Mouse (Mus musculus): ENCODE data around the gene Nfib.

Gene Nfib

DNA sequence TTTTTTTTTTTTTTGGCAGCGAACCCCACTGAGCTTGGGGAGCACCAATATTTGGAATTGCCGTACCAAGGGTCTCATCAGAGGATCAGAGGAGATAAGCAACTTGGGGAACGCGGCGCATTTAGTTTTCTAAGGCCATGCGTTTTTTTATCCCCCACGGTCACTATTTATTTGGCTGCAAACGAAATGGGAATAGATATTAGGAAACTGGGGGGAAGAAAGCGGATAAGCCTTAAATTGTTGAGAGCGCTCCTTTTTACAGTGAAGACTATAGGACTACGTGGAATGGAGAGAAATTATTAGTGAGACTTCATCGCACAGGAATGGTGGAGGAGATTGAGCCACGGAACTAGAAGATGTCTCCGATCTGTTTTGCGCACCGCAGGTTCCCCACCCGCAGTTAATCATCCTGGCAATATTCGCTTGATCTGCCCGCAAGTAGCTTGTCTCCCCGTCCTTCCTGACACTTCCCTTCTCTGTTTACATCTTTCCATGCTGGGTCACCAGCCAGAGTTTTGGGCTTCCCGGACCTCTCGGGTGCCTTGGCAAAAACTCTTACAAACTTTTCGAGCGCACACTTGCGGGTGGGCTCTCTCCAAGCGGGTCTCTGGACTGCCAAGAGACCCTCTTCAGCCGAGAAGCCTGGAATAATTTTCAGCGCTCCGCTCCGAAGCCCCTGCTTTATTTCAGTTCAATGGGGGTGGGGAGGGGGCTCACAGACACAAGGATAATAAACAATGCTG, 167.3 kb downstream of the Nfib start:
- no peak for DNase-seq

DNA sequence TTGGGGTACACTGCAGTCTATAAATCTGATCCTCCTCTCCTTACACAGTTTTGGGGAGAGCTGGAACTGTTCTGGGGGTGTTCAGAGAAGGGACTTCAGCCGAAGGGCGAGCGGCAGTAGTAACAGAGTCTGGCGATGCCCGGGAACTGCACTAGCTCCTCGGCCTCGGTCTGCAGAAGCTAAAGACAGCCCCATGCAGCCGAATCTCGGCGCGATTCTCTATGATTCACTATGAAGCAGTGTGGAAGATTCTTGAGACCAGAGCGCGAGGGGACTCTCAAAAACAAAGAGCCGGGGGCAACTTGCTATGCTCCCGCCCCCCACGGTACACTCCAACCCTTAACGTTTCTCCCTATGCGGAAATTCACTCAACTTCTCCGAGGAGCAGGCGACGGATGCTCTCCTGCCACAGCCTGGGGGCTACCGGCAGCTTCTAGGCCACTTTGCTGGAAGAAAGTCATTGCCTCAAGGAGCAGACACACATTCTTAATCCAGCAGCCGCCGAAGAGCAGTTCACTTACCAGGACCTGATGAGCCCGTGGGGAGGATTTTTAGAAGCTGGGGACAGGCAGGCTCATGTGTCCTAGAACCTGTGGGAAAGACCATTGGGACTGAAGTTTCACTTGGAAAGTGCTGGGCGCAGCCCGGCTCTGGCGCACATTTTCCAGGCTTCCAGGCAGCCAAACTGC, 168.1 kb downstream of the Nfib start:
- no peak for DNase-seq

DNA sequence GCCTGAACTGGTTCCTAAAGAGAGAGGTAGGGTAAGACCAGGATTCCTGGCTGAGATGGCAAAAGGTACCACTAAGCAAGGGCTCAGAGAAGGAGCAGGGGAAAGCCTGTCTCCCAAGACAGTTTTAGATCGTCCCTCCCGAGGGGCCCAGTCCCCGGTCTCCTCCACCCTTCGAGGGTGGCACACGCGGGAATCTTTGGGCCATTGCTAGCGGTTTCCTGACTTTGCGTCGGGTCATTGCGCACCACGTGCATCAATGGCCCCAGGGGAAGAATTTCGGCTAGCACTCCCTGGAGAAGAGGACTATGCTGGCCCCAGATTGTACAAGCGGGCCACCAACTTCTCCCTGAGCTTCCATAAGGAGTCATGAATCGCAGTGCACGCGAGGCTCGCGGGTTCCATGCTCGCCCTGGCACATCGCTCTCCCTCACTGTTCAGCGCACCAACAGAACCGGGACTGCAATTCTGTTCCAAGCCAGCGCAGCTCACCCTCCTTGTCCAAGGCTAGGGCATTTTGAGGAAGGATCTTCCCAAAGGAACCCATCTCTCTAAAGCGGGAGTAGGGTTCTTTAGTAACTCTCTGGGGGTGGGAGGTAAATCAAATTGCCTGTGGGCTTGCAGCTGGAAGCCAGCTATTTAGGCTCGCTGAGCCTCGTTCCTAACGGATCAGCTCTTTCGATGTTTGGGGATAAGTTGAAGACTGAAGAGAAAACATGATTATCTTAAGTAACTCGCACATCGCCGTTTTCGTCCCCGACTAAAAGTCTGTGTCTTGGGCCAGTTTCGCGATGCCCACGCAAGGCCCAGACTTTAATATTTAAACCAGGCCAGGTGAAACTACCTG, 168.9 kb downstream of the Nfib start:
- no peak for DNase-seq

- no peak for DNase-seq
Observed at GRCm38 (mm10) chr4:82535606-82536434, 169.7 kb downstream of the Nfib start.

GRCm38 (mm10) chr4:82533231-82533630, 172.3 kb downstream of the Nfib start:
- DNase-seq, result no peak

DNA sequence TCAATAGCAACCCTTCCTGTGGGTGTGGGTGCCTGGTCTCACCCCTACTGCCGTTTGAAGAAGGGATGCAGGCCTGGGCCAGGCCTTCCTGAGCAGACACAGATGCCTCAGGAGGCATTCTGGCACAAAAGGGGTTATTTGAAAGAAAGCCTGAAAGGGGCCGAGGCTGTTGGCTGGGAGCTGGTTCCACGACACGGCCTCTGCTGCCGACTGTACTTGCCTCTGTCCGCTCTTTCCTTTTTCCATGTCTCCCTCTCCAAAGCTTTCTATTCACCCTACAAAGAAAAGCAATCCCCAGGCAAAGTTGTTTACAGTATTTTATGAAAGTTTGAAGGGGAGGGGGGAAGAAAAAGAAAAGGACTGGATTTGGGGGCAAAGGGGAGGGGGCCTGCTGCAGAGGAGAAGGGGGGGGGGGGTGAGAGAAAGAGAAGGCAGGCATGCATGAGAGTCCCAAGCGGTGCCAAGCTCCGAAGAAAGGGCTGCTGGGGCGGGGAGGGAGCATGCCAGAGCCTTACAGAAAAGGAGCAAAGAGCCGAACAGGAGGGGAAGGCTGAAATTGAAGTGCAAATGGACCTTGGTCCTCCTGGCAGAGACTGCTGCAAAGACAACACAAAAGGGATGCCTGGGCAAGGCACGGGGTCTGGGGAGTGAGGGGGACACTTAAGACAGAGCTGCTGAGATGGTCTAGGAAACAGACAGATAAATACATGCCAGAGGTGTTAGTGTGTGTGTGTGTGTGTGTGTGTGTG, 172.9 kb downstream of the Nfib start:
- no peak for DNase-seq

DNA sequence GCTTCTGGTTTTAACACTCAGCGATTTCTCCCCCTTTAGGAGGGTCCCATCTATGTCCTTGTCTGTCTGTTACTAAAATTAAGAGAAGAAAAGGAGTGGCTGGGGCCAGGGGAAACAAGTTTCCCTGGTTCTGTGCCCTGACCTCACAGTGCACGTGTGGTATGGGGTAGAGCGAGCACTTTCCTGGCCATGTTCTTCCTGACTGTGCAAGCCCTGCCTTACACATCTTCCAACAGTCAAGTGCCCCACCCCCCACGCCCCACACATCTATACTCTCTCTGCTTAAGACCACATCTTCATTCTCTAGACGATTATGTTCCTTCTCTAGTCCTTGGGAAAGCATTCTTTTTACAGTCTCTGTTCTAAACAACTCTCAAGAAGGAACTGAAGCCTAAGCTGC, 173.6 kb downstream of the Nfib start:
- DNase-seq, result no peak

DNA sequence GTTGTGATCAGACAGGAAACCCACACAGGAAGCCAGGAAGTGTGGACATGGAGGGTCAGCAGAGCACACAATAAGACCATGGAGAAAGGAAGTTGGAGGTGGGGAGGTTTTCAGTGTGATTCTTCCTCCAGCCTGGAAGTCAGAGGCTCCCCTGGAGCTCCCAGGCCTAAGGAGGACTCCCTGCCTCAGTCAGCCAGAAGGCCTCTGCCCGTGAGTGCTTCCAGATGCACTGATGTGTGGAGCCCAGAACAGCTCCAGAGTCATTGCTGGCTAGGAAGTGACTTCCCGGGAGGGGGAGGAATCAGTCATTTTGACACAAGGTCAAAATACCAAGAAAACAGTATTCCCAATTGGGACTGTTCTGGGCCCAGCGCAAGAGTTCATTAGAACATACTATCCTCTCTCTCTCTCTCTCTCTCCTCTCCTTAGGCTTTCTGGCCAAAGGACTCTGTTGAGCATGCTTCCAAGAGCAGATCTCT, 174.6 kb downstream of the Nfib start:
- no peak for DNase-seq

DNA sequence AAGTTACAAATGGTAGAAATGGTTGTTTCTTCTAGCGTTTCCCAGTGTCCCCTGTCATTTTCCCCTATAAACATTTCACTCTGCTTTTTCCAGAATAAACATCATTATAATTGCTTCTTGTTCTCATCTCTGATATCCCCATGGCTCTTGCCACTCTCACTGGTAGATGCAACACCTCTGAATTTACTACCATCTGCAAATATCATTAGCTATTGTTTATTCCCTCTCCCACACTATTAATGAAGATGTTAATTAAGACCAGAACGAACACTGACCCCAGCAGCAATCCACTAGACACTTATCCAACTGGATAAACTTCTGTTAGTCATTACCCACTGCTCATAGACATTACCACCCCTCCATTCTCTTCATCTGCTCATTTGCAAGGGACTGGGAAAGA, 176.6 kb downstream of the Nfib start:
- no peak for DNase-seq

DNA sequence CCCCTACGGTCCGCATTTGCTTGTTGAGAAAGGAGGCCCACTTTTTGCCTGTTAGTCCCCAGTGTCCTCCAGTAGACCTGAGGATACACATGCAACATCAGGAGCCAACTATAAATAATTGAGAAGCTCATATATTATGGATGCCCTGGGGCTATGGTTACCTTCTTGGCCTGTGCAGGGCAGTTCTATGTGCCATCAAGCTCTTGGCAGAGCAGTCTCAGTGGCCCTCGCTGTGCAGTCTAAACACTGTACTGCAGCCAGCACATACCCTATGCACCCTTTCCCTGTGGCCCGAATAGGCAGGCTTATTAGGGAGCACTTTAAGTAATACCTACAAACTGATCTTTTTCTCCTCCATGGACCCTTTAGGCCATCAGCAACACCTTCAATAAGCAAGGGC, 185.6 kb downstream of the Nfib start:
- no peak for DNase-seq

GRCm38 (mm10) chr4:82518132-82518531, 187.4 kb downstream of the Nfib start:
- no peak for DNase-seq

GRCm38 (mm10) chr4:82517311-82517710, 188.2 kb downstream of the Nfib start:
- no peak for DNase-seq

GRCm38 (mm10) chr4:82516211-82516795, 189.2 kb downstream of the Nfib start:
- DNase-seq, result no peak

GRCm38 (mm10) chr4:82514921-82515320, 190.6 kb downstream of the Nfib start:
- DNase-seq, result no peak

DNA sequence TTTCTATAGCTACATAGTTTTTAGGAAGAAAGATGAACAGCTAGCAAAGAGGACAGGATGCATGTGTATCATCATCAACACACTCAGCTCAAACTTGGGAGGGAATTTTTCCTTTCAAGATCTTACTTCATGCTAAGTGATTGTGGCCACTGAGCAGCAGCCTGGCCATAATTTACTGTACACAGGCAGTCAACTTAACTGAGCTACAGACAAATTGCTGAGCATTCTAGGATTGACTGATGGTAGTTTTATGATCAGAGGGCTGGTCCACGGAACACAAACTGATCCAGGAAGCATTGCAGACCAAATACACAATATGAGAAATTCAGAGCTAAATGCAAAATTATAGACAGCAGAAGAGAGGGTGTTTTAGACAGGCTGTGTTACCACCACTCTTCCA, 191.2 kb downstream of the Nfib start:
- no peak for DNase-seq

- no peak for DNase-seq
Observed at GRCm38 (mm10) chr4:82513426-82513750, 192.2 kb downstream of the Nfib start.

- DNase-seq, result peak; percentile 30 to 44
Observed at GRCm38 (mm10) chr4:82512743-82513425, 192.7 kb downstream of the Nfib start.

DNA sequence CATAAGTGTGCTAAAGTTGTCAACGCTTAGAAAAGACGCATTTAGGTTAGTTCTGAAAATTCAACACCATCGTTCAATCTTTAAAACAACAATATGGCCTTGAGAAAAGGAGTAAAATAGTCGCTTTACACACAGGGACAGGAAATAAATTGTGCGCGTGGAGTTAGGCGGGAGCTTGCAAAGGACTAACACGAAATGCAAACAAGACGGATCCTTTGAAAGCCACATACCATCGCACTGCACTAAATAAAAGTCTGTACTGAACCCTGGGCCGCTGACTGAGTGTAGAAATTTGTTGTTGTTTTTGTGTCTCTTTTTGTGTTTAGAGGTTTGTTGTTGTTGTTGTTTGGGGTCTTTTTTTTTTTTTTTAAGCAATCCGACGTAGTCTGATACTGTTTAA, 193.2 kb downstream of the Nfib start:
- no peak for DNase-seq

GRCm38 (mm10) chr4:82511524-82511923, 194.0 kb downstream of the Nfib start:
- no peak for DNase-seq

DNA sequence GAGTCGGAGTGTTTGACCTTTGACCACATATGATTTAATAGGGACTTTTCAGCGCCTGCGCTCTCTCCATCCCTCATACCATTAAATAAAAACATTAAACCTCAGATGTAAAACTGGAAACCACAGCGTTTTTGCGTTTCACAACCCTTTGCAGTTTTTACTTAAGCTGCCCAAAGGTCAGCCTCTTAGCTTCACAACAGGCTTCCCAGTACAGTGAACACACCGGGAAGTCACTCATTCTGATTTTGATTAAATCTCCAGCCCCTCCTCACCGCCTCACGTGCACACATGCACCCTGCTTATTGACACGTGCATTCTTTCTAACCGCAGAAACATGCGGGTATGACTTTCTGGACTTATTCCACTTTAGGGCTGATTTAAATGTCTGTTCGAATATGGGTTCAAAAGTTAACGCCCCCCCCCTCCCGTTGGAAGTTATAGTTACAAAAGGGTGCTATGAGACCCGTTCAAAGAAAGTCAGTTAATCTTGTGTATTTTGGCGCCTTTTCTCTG, 194.5 kb downstream of the Nfib start:
- no peak for DNase-seq

DNA sequence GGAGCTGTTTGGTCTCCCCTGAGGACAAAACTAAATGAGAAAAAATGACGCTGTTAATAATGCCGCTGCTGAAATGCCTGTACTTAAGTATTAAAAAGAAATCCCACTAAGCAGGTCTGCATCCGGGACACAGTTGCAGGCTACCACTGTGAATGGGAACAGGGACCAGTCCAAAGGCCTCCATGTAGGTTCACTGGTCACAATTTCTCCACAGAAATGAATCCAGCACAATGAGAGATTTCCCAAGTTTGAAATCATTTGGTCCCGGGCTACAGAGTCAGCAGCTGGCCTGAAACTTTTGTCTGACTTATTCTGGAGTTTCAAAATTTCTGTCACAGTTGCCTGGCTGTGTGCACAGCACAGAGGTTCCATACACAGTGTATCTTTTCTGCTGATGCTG, 195.8 kb downstream of the Nfib start:
- DNase-seq, result no peak
